Mouse (Mus musculus) forebrain, embryonic 11.5 days (tissue): ENCODE measurements around the gene Pld1. TPM values are rescaled to one million over a fixed set of nuclear protein-coding genes. Genes with fewer than 3 reads are reported as not detected.

Source experiments
- ATAC-seq: fragments of 200-750 bp; cut with Nextera tagmentation; replicated peaks from 2 replicates; pipeline ENCODE4 v1.8.0; 2017; ENCODE audit warnings: moderate TSS enrichment; ENCODE audit not compliant: low FRiP score
- DNase-seq: peaks from one replicate; pipeline ENCODE4 v3.0.0-alpha.2; 2017; ENCODE audit warnings: low spot score
- H3K27ac ChIP-seq: fragments of 300-500 bp; sonication (generic); 2 replicates; pipeline ENCODE4 v1.5.1; 2014; ENCODE audit warnings: low read depth, low read length
- H3K27me3 ChIP-seq: fragments of 300-500 bp; sonication (generic); 2 replicates; pipeline ENCODE4 v1.6.1; 2014; ENCODE audit warnings: mild to moderate bottlenecking, low read length, mixed read lengths; ENCODE audit not compliant: control insufficient read depth, insufficient read depth
- H3K36me3 ChIP-seq: fragments of 300-500 bp; sonication (generic); 2 replicates; pipeline ENCODE4 v1.6.1; 2014; ENCODE audit warnings: mild to moderate bottlenecking, low read length, moderate library complexity, mixed read lengths; ENCODE audit not compliant: control insufficient read depth, insufficient read depth
- H3K4me1 ChIP-seq: fragments of 300-500 bp; sonication (generic); replicated peaks from 2 replicates; pipeline ENCODE4 v1.6.1; 2014; ENCODE audit warnings: low read length, mixed read lengths; ENCODE audit not compliant: control insufficient read depth, insufficient read depth
- H3K4me2 ChIP-seq: fragments of 300-500 bp; sonication (generic); 2 replicates; pipeline ENCODE4 v1.6.1; 2014; ENCODE audit warnings: low read depth, mild to moderate bottlenecking, low read length, moderate library complexity, mixed read lengths; ENCODE audit not compliant: severe bottlenecking
- H3K4me3 ChIP-seq: fragments of 300-500 bp; sonication (generic); 2 replicates; pipeline ENCODE4 v1.5.1; 2014; ENCODE audit warnings: low read depth, low read length
- H3K9ac ChIP-seq: fragments of 300-500 bp; sonication (generic); 2 replicates; pipeline ENCODE4 v1.6.1; 2014; ENCODE audit warnings: low read length
- H3K9me3 ChIP-seq: fragments of 300-500 bp; sonication (generic); 2 replicates; pipeline ENCODE4 v1.6.1; 2016; ENCODE audit warnings: low read length, mixed read lengths; ENCODE audit not compliant: control insufficient read depth
- WGBS: fragments of 180-500 bp; shearing (Covaris S2); extraction: QIAGEN DNeasy Blood & Tissue Kit; methylation state at CpG from one replicate; pipeline ENCODE4 v1.1.7; 2014; 5-methylcytosine and 5-hydroxymethylcytosine counted together
- polyA plus RNA-seq: library from polyadenylated mRNA; unstranded; fragments of >200 nt; fragmentation: Nextera tagmentation; extraction: Ambion mirVana; gene quantifications from 2 replicates; pipeline ENCODE4 v1.2.1, GENCODE M21; 2014

Gene Pld1
- polyA plus RNA-seq, 1 experiment from 2014 or later: 4.6 TPM

DNA sequence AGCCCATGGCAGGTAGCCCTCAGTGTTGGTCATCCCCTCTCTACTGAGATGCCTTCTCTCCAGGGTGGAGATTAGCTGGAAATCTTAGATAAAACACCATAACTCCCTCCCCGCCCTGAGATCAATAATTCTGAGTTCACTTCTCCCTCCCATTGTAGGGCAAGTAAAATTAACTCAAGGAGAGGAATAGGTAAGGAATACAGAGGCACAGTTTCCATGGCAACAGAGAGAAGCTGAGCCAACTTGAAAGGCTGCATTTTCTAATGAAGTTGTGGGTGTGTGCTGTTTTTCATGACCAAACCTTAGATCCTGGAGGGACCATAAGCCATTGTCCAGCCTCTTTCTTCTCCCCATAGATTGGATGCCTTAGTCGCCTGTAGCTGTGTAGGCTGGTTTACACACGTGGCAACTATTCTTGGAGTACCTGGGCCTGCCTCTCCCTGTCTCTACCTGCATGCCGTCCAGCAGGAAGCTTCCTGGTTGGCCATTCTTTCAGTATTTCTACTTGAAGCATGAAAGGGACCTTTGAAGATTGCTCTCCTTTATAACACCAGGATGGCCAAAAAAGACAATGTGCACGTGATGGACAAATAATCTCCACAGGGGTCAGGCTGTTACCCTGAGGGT lies 96.3 kb downstream of the Pld1 start:
- DNase-seq: no peak
- no peak for ATAC-seq

GRCm38 (mm10) chr3:28037320-28037932 lies 98.9 kb downstream of the Pld1 start:
- ATAC-seq (no peak), DNase-seq (no peak)
- Histone ChIP-seq H3K4me2 (no peak overlapping the region), H3K27ac (no peak overlapping the region), H3K27me3 (no peaks in the 10 kb centered on the region), H3K36me3 (no peaks in the 10 kb centered on the region), H3K4me3 (no peak overlapping the region), H3K9ac (no peak overlapping the region), H3K9me3 (no peaks in the 10 kb centered on the region; the same call in 1 of the 2 replicates), H3K4me1 (no peaks in the 10 kb centered on the region)
- 74% methylated on average over 8 of the region's 8 CpGs for whole genome bisulfite sequencing

More for the DNA sequence above, 96.3 kb downstream of the Pld1 start:
- H3K27me3 ChIP-seq: no peaks in the 10 kb centered on the region
- H3K4me3 ChIP-seq: no peak overlapping the region
- H3K9ac ChIP-seq: no peak overlapping the region
- H3K36me3 ChIP-seq: no peaks in the 10 kb centered on the region
- WGBS: 60% methylated on average over 5 of the region's 5 CpGs
- no peaks in the 10 kb centered on the region for H3K4me1 ChIP-seq
- no peak overlapping the region for H3K4me2 ChIP-seq
- H3K9me3 ChIP-seq: no peaks in the 10 kb centered on the region
- no peak overlapping the region for H3K27ac ChIP-seq

DNA sequence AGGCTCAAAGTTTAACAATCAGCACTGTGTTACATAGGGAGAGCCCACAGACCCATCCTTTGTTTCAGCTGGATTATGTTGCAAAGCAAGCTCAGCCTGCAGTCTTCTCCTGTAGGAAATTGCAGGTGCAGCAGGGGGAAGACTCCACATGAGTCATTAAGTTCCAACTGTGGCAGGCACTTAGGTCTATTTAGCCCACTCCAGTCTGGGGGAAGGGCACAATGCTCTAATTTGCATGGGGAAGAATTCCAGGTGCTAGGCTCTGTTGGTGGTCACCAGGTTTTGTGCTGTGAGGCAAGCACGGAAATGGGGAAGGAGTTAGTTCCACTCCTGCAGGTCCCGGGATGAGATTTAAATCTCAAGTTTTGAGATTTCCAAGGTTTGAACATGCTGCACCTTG lies 99.6 kb downstream of the Pld1 start:
- ATAC-seq: no peak
- no peak overlapping the region for H3K9ac ChIP-seq

DNA sequence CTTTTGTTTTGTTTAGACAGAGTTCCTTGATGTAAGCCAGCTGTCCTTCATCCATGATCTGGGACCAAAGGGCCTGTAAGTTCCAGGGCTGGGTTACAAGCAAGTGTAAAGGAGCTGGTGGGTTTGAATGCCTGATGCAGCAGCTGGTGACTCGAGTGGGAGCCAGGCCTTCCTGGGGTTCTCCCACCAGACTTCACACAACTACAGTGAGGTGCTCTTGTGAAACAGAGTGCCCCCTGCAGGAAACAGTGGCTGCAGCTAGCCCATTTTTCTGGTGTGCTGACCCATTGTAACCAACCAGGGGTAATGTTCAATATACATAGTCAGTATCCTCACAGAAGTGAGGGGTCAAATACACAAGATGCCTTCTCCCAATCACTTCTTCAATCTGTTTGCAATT lies 101.3 kb downstream of the Pld1 start:
- no peak overlapping the region for H3K9ac ChIP-seq

More for the DNA sequence above, 99.6 kb downstream of the Pld1 start:
- no peaks in the 10 kb centered on the region for H3K36me3 ChIP-seq
- H3K4me2 ChIP-seq: no peak overlapping the region
- H3K27ac ChIP-seq: no peak overlapping the region
- no peaks in the 10 kb centered on the region; the same call in 1 of the 2 replicates for H3K9me3 ChIP-seq
- no peaks in the 10 kb centered on the region for H3K27me3 ChIP-seq
- no peak for DNase-seq
- no peaks in the 10 kb centered on the region for H3K4me1 ChIP-seq
- no peak overlapping the region for H3K4me3 ChIP-seq
- WGBS: 26% methylated on average over 2 of the region's 2 CpGs

GRCm38 (mm10) chr3:28041236-28041635 lies 102.7 kb downstream of the Pld1 start:
- Histone ChIP-seq H3K4me1 (no peaks in the 10 kb centered on the region), H3K27ac (no peak overlapping the region), H3K4me2 (no peak overlapping the region), H3K9ac (no peak overlapping the region), H3K9me3 (no peaks in the 10 kb centered on the region; the same call in 1 of the 2 replicates), H3K27me3 (no peaks in the 10 kb centered on the region), H3K36me3 (no peaks in the 10 kb centered on the region), H3K4me3 (no peak overlapping the region)
- no peak for ATAC-seq
- DNase-seq: no peak
- 92% methylated on average over 8 of the region's 8 CpGs for WGBS

More for the DNA sequence above, 101.3 kb downstream of the Pld1 start:
- Histone ChIP-seq H3K36me3 (no peaks in the 10 kb centered on the region), H3K27ac (no peak overlapping the region), H3K4me2 (no peak overlapping the region), H3K27me3 (no peaks in the 10 kb centered on the region), H3K9me3 (no peaks in the 10 kb centered on the region; the same call in 1 of the 2 replicates), H3K4me3 (no peak overlapping the region), H3K4me1 (no peaks in the 10 kb centered on the region)
- WGBS: 29% methylated on average over 1 of the region's 1 CpGs
- no peak for DNase-seq
- ATAC-seq: no peak

DNA sequence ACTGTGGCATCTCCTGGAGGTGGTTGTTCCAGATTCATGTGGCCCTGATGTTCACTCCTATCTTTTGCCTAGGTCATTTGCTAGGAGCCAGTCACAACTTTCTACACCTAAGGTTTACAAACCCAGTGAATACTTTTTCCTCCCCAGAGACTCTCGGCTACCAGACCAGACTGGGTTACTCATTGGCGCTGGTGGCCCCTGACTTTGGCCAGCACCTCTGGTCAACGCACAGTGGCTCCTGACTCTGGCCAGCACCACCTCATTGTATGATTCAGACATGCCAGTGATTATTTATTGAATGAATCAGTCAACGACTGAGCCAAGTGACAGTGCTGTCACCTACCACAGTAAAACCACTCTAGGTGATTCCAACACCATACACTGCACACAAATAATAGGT lies 103.9 kb downstream of the Pld1 start:
- DNase-seq: no peak
- Histone ChIP-seq H3K4me2 (no peak overlapping the region), H3K4me1 (no peaks in the 10 kb centered on the region), H3K27me3 (no peaks in the 10 kb centered on the region), H3K36me3 (no peaks in the 10 kb centered on the region), H3K9me3 (no peaks in the 10 kb centered on the region; the same call in 1 of the 2 replicates), H3K27ac (no peak overlapping the region), H3K9ac (no peak overlapping the region), H3K4me3 (no peak overlapping the region)
- WGBS: 97% methylated on average over 4 of the region's 4 CpGs
- ATAC-seq: no peak

DNA sequence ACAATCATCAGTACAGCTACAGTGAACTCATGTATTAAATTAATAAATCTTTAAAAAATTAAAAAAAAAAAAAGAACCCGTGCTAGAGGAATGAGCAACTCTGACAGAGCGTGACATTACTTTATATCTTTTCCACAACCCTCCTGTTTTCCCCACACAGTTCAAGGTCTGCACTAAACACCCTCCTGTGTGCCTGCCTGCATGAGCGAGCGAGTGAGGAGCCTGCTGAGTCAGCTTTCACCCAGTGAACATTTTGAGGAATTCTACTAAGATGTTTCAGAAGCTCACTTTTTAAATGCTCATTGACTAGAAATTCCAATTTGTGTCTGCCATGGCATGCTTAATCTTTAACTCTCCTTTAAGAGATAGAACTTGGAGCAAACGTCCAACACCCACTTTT lies 109.1 kb downstream of the Pld1 start:
- Histone ChIP-seq H3K9ac (no peak overlapping the region), H3K4me2 (no peak overlapping the region), H3K36me3 (no peaks in the 10 kb centered on the region), H3K27me3 (no peaks in the 10 kb centered on the region), H3K4me3 (no peak overlapping the region), H3K4me1 (no peaks in the 10 kb centered on the region), H3K27ac (no peak overlapping the region), H3K9me3 (no peaks in the 10 kb centered on the region)
- DNase-seq (no peak), ATAC-seq (no peak)
- 90% methylated on average over 5 of the region's 5 CpGs for WGBS

DNA sequence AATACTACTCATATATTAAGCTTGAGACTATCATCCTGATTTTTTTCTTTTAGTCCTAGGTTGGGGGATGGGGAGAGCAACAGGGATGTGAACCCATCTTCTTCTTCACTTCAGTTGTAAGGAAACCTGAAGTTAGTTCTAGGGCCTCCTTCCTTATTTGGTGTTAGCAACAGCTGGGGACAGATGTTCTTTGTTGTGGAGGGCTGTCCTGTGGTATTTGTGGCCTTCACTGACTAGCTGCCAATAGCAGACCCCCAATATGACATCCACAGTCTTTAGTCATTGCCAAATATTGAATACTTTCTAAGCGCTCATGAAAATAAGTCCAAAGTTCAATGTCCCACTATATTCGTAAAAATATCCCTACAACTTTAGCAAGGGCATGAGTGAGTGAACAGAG lies 111.0 kb downstream of the Pld1 start:
- ATAC-seq: no peak
- H3K27ac ChIP-seq: no peak overlapping the region
- 97% methylated on average over 2 of the region's 2 CpGs for WGBS
- no peak for DNase-seq
- no peak overlapping the region for H3K4me2 ChIP-seq
- no peak overlapping the region for H3K4me3 ChIP-seq
- no peaks in the 10 kb centered on the region for H3K4me1 ChIP-seq
- no peaks in the 10 kb centered on the region for H3K27me3 ChIP-seq
- H3K9me3 ChIP-seq: no peaks in the 10 kb centered on the region
- no peaks in the 10 kb centered on the region for H3K36me3 ChIP-seq
- no peak overlapping the region for H3K9ac ChIP-seq

- DNase-seq (no peak), ATAC-seq (no peak)
- no peak overlapping the region for H3K4me3 ChIP-seq
- no peaks in the 10 kb centered on the region for H3K27me3 ChIP-seq
- H3K9ac ChIP-seq: no peak overlapping the region
- H3K4me1 ChIP-seq: no peaks in the 10 kb centered on the region
- H3K27ac ChIP-seq: no peak overlapping the region
- H3K36me3 ChIP-seq: no peaks in the 10 kb centered on the region
- H3K9me3 ChIP-seq: no peaks in the 10 kb centered on the region
- 90% methylated on average over 4 of the region's 4 CpGs for WGBS
- no peak overlapping the region for H3K4me2 ChIP-seq
Measured at GRCm38 (mm10) chr3:28053076-28053475, 114.6 kb downstream of the Pld1 start.
